In the genomic region with DNA sequence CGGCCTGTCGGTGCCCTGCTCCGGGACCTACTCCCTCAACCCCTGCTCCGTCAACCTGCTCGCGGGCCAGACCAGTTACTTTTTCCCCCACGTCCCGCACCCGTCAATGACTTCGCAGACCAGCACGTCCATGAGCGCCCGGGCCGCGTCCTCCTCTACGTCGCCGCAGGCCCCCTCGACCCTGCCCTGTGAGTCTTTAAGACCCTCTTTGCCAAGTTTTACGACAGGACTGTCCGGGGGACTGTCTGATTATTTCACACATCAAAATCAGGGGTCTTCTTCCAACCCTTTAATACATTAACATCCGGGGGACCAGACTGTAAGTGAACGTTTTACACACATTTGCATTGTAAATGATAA, we compare ENCODE assay signal across 12 mouse cellular contexts. TPM values are rescaled to one million over a fixed set of nuclear protein-coding genes. Genes with fewer than 3 reads are reported as not detected.
A peak's percentile ranks its signal among the peaks of the same experiment; 100 is the strongest.
DNase-seq lines count a peak whose midpoint lies in the region; ATAC-seq and TF ChIP-seq lines count a peak whose summit lies in the region.
"Had no signal": no experiment of that assay in that cellular context is flagged by ENCODE, and none has a peak within 500 bp of the region (broad histone marks: within the 10 kb centered on the region; RNA-seq: fewer than 3 reads in every experiment).

No protein-coding gene starts in this region.

- H3K4me2 ChIP-seq in kidney, embryonic 15.5 days: no peak overlapping the region
- H3K4me2 ChIP-seq in liver, embryonic 11.5 days: no peak overlapping the region

- 1% methylated on average over 23 of the region's 23 CpGs for WGBS in kidney, embryonic 15.5 days
- WGBS in liver, embryonic 11.5 days: 5% methylated on average over 23 of the region's 23 CpGs

- no peaks in the 10 kb centered on the region for H3K9me3 ChIP-seq in kidney, embryonic 15.5 days (replicated peaks)
- H3K9me3 ChIP-seq in G1E (replicated peaks): peaks cover 41% of the 10 kb centered on the region
- H3K9me3 ChIP-seq in liver, embryonic 11.5 days (ENCODE audit: control insufficient read depth, low read length): no peaks in the 10 kb centered on the region

- H3K4me3 ChIP-seq in kidney, embryonic 15.5 days (replicated peaks): no peak overlapping the region
- peak overlapping the region; percentile 59 for H3K4me3 ChIP-seq in G1E (ENCODE audit: low read depth, low read length)
- peak overlapping the region; percentile 29 for H3K4me3 ChIP-seq in embryonic fibroblast, embryonic 13.5 days (ENCODE audit: insufficient read depth, low read length)
- no peak overlapping the region for H3K4me3 ChIP-seq in liver, embryonic 11.5 days (ENCODE audit: low read depth, low read length)
- H3K4me3 ChIP-seq: erythroblast, embryonic 14.5 days had no signal

- H3K27ac ChIP-seq in kidney, embryonic 15.5 days: no peak overlapping the region
- H3K27ac ChIP-seq in embryonic fibroblast, embryonic 13.5 days (ENCODE audit: insufficient read depth, low read length): peak overlapping the region; percentile 12; the same call in 1 of the 2 replicates
- H3K27ac ChIP-seq in liver, embryonic 11.5 days (ENCODE audit: low read depth, low read length): no peak overlapping the region

- no peak for TF ChIP-seq POLR2A in embryonic fibroblast, embryonic 13.5 days (IDR thresholded peaks at IDR 0.05; ENCODE audit: low read depth, low read length)

- TF ChIP-seq CTCF in G1E (IDR thresholded peaks at IDR 0.05; ENCODE audit: low read depth, low read length): no peak
- TF ChIP-seq CTCF in embryonic fibroblast, embryonic 13.5 days (IDR thresholded peaks at IDR 0.05; ENCODE audit: borderline replicate concordance, insufficient read depth, low read length): no peak

- ATAC-seq in kidney, embryonic 15.5 days (replicated peaks; ENCODE audit: low FRiP score): peak; percentile 6; the same call in 1 of the 2 replicates
- no peak for ATAC-seq in G1E (ENCODE audit: extremely low read depth, insufficient number of reproducible peaks, low FRiP score, poor library complexity, severe bottlenecking)
- 0 out of 2 replicates have a peak, but pooled peaks have one; percentile 7 for ATAC-seq in megakaryocyte progenitor cell, adult 5-6 weeks (replicated peaks; ENCODE audit: poor library complexity)
- ATAC-seq in liver, embryonic 11.5 days (replicated peaks; ENCODE audit: low FRiP score): no peak
- no peak for ATAC-seq in erythroblast, adult 5-6 weeks (replicated peaks; ENCODE audit: low FRiP score, poor library complexity, severe bottlenecking)

- H3K4me1 ChIP-seq in kidney, embryonic 15.5 days: peaks cover 14% of the 10 kb centered on the region
- no peaks in the 10 kb centered on the region; the same call in 1 of the 2 replicates for H3K4me1 ChIP-seq in G1E (ENCODE audit: insufficient read depth, low read depth, low read length)
- no peaks in the 10 kb centered on the region for H3K4me1 ChIP-seq in embryonic fibroblast, embryonic 13.5 days (ENCODE audit: control insufficient read depth, insufficient read depth, low read length)
- H3K4me1 ChIP-seq in liver, embryonic 11.5 days (replicated peaks; ENCODE audit: control insufficient read depth, insufficient read depth, low read length): no peaks in the 10 kb centered on the region; the same call in 1 of the 2 replicates

- H3K9ac ChIP-seq in kidney, embryonic 15.5 days: no peak overlapping the region
- no peak overlapping the region for H3K9ac ChIP-seq in liver, embryonic 11.5 days (ENCODE audit: low read depth, low read length)

- peaks cover 84% of the 10 kb centered on the region for H3K27me3 ChIP-seq in kidney, embryonic 15.5 days
- peaks cover 9% of the 10 kb centered on the region; the same call in 1 of the 2 replicates for H3K27me3 ChIP-seq in G1E (ENCODE audit: insufficient read depth, low read length)
- peaks cover 77% of the 10 kb centered on the region for H3K27me3 ChIP-seq in liver, embryonic 11.5 days (replicated peaks; ENCODE audit: control insufficient read depth, insufficient read depth, low read length)

- DNase-seq in kidney, adult 11 months: no peak
- DNase-seq in G1E (ENCODE audit: low spot score): no peak
- DNase-seq in cerebellum, adult 11 months: no peak
- DNase-seq in liver, embryonic 11.5 days (ENCODE audit: low spot score): no peak
- DNase-seq: adrenal gland, postnatal 14 days; left cerebral cortex, postnatal 4 days had no signal

- H3K36me3 ChIP-seq in kidney, embryonic 15.5 days: no peaks in the 10 kb centered on the region
- no peaks in the 10 kb centered on the region for H3K36me3 ChIP-seq in G1E (replicated peaks)
- no peaks in the 10 kb centered on the region for H3K36me3 ChIP-seq in liver, embryonic 11.5 days (ENCODE audit: control insufficient read depth, insufficient read depth, low read length)

RNA-seq across cellular contexts. Expression of gene Gm43517, which starts 0.6 kb away (rescaled TPM):
- polyA plus RNA-seq in kidney, embryonic 15.5 days (2015; fragmentation: Nextera tagmentation; extraction: Ambion mirVana): not detected in 2 replicates
- total RNA-seq in G1E (2014; fragmentation: Nextera tagmentation) (not detected in 2 replicates), G1E (2017) (0.06 and 0.16 TPM in 2 replicates)
- not detected in 2 replicates for polyA plus RNA-seq in G1E (2012)
- polyA plus RNA-seq in embryonic fibroblast, embryonic 13.5 days (2011; ENCODE audit: insufficient read length, low read depth, missing spikeins): 0.16 and 0.27 TPM in 2 replicates
- total RNA-seq in megakaryocyte progenitor cell, adult 5-6 weeks (2015): not detected in 2 replicates
- not detected in 2 replicates for total RNA-seq in megakaryocyte progenitor cell, adult 5-6 weeks (2017)
- 0.09 TPM in 1 of 2 replicates, not detected in the other for polyA plus RNA-seq in liver, embryonic 11.5 days (2014; fragmentation: Nextera tagmentation; extraction: Ambion mirVana)
- total RNA-seq in erythroblast, adult 5-6 weeks (2015; ENCODE audit: low replicate concordance): not detected in 2 replicates
- not detected in 2 replicates for total RNA-seq in erythroblast, adult 5-6 weeks (2017; ENCODE audit: low replicate concordance)
- total RNA-seq: adrenal gland, postnatal 14 days; heart, postnatal 25 days had no signal
- polyA plus RNA-seq: erythroblast, embryonic 14.5 days had no signal

RNA-seq across cellular contexts. Expression of gene Foxg1, which starts 3.2 kb away (rescaled TPM):
- polyA plus RNA-seq in kidney, embryonic 15.5 days (2015; fragmentation: Nextera tagmentation; extraction: Ambion mirVana): not detected in 2 replicates
- 0.53 TPM in 1 of 2 replicates, not detected in the other for total RNA-seq in G1E (2014; fragmentation: Nextera tagmentation)
- total RNA-seq in G1E (2017): not detected in 2 replicates
- not detected in 2 replicates for polyA plus RNA-seq in G1E (2012)
- polyA plus RNA-seq in embryonic fibroblast, embryonic 13.5 days (2011; ENCODE audit: insufficient read length, low read depth, missing spikeins): 3.7 and 13.9 TPM in 2 replicates
- not detected in 2 replicates for total RNA-seq in megakaryocyte progenitor cell, adult 5-6 weeks (2015)
- total RNA-seq in megakaryocyte progenitor cell, adult 5-6 weeks (2017): not detected in 2 replicates
- polyA plus RNA-seq in liver, embryonic 11.5 days (2014; fragmentation: Nextera tagmentation; extraction: Ambion mirVana): 0.74 and 0.75 TPM in 2 replicates
- not detected in 2 replicates for total RNA-seq in erythroblast, adult 5-6 weeks (2015; ENCODE audit: low replicate concordance)
- total RNA-seq in erythroblast, adult 5-6 weeks (2017; ENCODE audit: low replicate concordance): not detected in 2 replicates
- total RNA-seq: adrenal gland, postnatal 14 days; heart, postnatal 25 days had no signal

Comparison
In these comparisons a context has a peak if more than half of its experiments do, and no peak if none do; other contexts are left out.
1. ATAC-seq: peak in kidney, embryonic 15.5 days (single experiment) and megakaryocyte progenitor cell, adult 5-6 weeks (single experiment); none in G1E (single experiment), liver, embryonic 11.5 days (single experiment) and erythroblast, adult 5-6 weeks (single experiment).
2. H3K4me3 ChIP-seq: peak in G1E (single experiment) and embryonic fibroblast, embryonic 13.5 days (single experiment); none in kidney, embryonic 15.5 days (single experiment) and liver, embryonic 11.5 days (single experiment).